Mouse (Mus musculus) urinary bladder, postnatal 10 days (tissue): ENCODE data around the gene Ppp2r5d.

Source experiments
- DNase-seq: peaks from one replicate; pipeline ENCODE4 v3.0.0; 2022; ENCODE audit warnings: low spot score

Gene Ppp2r5d

GRCm38 (mm10) chr17:46644916-46645475 is 59.9 kb downstream of the Ppp2r5d start:
- no peak for DNase-seq

DNA sequence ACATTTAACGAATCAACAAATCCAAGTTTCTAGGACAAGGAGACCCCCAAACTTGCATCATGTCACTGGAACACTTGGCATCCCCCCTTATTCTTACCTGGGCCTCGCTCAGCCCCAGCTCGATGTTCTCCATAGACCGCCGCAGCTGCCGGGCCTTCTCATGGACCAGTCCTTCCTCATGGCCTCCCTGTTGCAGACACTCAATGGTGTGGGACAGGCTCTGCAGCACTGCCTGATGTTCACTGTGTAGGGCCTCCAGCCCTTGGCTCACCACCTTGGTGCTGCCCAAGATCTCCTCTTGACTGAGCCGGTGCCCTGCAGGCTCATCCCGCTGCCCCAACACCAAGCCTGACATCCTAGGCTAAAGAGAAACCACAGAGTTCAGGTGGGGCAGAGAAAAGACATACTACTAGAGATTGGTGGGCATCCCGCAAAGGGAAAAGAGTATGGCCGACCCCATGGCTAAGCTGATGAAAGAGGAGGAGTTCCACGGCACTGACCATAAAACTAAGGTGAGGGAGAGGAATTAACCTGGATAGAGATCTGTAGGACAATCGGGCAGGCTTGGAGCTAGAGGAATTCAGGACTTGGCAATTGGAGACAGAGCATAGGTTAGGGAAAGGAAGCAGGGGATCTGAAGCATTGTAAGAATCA is 60.6 kb downstream of the Ppp2r5d start:
- no peak for DNase-seq

DNA sequence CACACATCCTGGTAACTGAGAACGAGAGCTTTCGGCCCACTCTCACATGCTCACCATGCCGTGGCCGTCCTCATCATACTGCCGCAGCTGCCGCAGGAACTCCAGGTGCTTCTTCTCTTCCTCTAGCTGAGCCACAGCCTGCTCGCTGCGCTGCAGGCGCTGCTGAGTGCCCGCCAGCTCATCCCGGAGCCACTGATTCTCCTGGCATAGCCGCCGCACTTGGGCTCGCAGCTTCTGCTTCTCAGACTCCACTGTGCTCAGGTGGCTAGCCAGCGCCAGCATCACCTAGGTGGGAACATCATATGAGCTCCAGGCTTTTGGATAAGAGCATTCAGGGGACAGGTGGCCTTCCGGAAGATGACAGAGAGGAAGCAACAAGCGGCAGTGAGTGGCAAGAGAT is 62.9 kb downstream of the Ppp2r5d start:
- DNase-seq = no peak

DNA sequence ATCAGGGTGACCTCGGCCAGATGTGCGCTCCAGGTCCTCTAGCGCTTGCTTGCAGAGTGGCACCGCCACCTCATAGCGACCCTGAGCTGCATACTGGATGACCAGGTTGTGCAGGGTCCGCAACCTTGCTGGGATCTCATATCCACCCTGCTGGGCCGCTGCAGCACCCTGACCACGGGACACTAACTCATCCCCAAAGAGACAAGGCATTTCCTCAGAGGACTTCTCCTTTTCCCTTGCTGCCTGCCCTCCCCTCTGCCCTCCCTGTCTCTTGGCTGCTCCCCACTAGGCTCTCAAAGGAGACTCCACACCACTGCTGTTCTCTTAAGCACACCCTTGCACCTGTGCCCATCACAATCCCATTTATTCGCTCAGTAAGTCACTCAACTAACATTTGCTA is 65.0 kb downstream of the Ppp2r5d start:
- DNase-seq = no peak

DNA sequence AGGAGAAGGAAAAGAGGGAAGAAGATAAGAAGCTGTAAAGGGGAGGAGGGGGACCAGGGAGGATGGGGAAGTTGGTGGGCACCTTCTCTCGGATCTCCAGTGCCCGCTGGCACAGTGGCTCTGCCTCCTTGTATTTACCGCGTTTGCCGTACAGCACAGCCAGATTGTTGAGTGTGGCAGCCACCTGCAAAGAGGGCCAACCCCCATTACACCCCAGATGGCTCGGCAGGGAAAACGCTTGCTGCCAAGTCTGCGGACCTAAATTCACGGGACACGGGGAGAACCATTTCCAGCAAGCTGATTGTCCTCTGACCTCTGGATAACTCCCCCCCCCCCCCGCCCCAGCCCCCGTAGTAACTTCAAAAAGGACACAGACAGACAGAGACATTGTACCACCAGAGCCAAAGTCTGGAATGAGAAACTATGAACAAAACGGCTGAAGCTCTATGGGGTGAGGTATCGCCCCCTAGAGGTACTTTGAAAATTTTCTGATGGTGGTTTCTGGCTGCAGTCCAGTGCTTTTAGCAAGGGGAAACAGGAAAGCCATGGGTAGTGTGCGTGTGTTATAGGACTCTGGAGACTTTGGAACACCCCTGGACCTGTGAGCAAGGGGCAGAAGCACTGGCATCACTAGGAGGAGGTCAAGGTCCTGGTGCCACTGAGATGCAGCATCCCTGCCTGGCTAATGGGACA is 67.9 kb downstream of the Ppp2r5d start:
- no peak for DNase-seq
